Mouse (Mus musculus) liver, embryonic 16.5 days (tissue): ENCODE measurements around the gene Glipr1l2. TPM values are rescaled to one million over a fixed set of nuclear protein-coding genes. Genes with fewer than 3 reads are reported as not detected.

Experiments
- polyA plus RNA-seq: library from polyadenylated mRNA; unstranded; fragments of >200 nt; fragmentation: Nextera tagmentation; extraction: Ambion mirVana; gene quantifications from 2 replicates; pipeline ENCODE4 v1.2.1, GENCODE M21; 2015

Gene Glipr1l2
- polyA plus RNA-seq, 1 experiment from 2014 or later: not detected

Other genes starting within 250 kb of the Glipr1l2 start
- gene Krr1, start 110.7 kb upstream of the Glipr1l2 start, polyA plus RNA-seq: 16.1 and 17.2 TPM in 2 replicates
- gene Glipr1, start 80.7 kb upstream of the Glipr1l2 start, polyA plus RNA-seq: 7.6 and 10.4 TPM in 2 replicates
- gene Glipr1l1, start 23.2 kb upstream of the Glipr1l2 start, polyA plus RNA-seq: not detected in 2 replicates
- not detected in 2 replicates for gene Glipr1l3, start 77.0 kb downstream of the Glipr1l2 start, polyA plus RNA-seq
- not detected in 2 replicates for gene Caps2, start 80.3 kb downstream of the Glipr1l2 start, polyA plus RNA-seq
- 0.02 TPM in 1 of 2 replicates, not detected in the other for gene Kcnc2, start 187.8 kb downstream of the Glipr1l2 start, polyA plus RNA-seq